Mouse (Mus musculus) regulatory T cell (primary cell): Measurements from ENCODE around the gene Rragc.

ENCODE experiments used
- in situ Hi-C: fragments of 300-600 bp; cut with MboI, MseI; formaldehyde crosslinking; loops from one replicate; pipeline ENCODE4 v1.15.1; 2025; ENCODE audit warnings: high pct_unique_total_duplicates

The Rragc gene

GRCm38 (mm10) chr4:123948901-123949300 lies 31.7 kb downstream of the Rragc start:
- in situ Hi-C loops: loop anchor here (10.0 kb wide), 1 partner anchor 726 kb away; no protein-coding TSS in a partner anchor

- in situ Hi-C loops: loop anchor here (10.0 kb wide), 2 partner anchors 695 to 725 kb away; no protein-coding TSS in a partner anchor
Observed at GRCm38 (mm10) chr4:123949649-123950048, 32.4 kb downstream of the Rragc start.

DNA sequence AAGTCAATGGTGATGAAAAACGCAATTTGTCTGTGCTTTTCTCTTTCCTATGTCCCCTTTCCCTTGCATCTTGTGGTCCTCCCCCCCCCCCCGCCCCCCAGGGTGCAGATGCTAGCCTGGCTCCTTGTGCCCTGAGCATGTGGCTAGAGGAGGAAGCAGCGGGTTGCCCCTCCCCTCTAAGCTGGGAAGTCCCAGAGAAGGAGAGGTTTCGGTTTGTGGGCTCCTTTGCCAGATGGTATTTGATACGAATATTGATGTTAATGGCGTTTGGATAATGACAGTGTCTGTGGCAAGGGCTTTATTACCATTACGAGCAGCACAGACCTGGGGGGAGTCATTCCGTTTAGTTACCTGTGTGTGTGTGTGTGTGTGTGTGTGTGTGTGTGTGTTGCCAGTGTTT lies 34.8 kb downstream of the Rragc start:
- in situ Hi-C loops: loop anchor here (10.0 kb wide), 1 partner anchor 693 kb away; no protein-coding TSS in a partner anchor

DNA sequence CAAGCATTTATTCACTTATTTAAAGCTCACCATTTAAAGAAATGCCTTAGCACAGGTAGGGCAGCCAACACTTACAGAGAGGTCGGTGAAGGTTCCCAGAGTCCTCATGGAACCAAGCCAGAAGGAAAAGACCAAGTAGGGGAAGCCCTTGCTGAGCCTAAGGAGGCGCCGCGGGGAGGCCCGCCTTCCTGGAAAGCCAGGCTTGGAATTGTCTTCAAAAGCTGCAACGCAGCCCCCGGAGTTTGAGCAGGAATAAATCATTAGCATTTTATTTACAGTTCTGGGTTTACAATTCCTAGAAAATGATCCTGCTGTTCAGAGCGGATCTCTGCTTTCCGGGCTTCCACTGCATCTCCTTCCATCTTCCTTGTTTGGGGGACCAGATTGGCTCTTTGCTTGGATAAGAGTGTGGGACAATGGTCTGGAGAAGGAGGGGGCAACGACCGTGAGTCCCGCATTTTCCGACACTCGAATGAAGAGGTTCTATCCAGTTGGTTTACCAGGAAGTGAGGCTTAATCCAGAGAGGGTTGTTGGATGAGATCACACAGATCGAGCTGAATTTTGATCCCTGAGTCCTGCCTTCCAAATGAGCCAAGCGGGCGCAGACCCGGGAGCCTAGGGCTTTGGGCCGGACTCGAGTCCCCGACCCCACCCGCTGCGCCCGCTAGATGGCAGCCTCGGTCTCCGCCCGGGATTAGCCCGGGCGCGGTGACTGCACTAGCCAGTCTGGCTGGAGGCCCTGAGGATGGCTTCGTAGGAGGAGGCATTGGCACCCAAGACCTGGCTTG lies 39.7 kb downstream of the Rragc start:
- in situ Hi-C loops: loop anchor here (10.0 kb wide), 1 partner anchor 688 kb away; no protein-coding TSS in a partner anchor

- in situ Hi-C loops: loop anchor here (10.0 kb wide), 1 partner anchor 687 kb away; no protein-coding TSS in a partner anchor
Observed at GRCm38 (mm10) chr4:123957492-123957808, 40.2 kb downstream of the Rragc start.

GRCm38 (mm10) chr4:123957891-123958290 lies 40.6 kb downstream of the Rragc start:
- in situ Hi-C loops: loop anchor here (10.0 kb wide), 1 partner anchor 687 kb away; no protein-coding TSS in a partner anchor

GRCm38 (mm10) chr4:123960955-123961354 lies 43.7 kb downstream of the Rragc start:
- in situ Hi-C loops: no loop called here

GRCm38 (mm10) chr4:123962721-123963120 lies 45.5 kb downstream of the Rragc start:
- in situ Hi-C loops: no loop called here

- in situ Hi-C loops: no loop called here
Observed at GRCm38 (mm10) chr4:123968663-123969321, 51.5 kb downstream of the Rragc start.

- in situ Hi-C loops: no loop called here
Observed at GRCm38 (mm10) chr4:123969458-123969857, 52.2 kb downstream of the Rragc start.

GRCm38 (mm10) chr4:123971059-123971458 lies 53.8 kb downstream of the Rragc start:
- in situ Hi-C loops: no loop called here

DNA sequence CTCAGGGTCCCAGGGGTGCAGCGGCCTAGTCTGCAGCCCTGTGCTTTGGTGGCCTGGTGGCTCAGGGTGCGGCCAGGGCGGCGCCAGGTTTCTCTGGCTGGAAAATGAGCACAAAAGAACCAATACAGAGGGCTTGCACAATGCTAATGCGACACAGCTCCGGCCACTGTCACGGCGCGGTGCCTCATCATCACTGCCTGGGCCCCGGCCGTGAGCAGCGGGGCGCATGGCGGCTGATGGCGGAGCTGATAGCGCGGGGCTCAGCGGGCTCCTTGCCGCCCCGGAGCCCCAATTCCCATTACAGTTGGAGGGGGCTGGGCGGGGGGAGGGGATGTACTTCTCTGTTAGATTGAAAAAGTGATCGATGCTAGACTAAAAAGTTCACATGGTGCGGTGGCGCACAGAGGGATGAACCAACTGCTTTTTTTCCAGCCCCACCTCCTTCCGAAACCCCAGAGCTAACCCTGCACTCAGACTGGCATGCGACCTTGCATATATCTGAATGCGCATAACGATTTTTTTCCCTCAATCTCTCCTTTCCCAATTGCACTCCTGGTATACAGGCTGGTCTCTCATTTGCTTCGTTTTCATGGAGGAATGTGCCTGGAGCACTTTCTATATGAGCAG lies 55.3 kb downstream of the Rragc start:
- in situ Hi-C loops: no loop called here

DNA sequence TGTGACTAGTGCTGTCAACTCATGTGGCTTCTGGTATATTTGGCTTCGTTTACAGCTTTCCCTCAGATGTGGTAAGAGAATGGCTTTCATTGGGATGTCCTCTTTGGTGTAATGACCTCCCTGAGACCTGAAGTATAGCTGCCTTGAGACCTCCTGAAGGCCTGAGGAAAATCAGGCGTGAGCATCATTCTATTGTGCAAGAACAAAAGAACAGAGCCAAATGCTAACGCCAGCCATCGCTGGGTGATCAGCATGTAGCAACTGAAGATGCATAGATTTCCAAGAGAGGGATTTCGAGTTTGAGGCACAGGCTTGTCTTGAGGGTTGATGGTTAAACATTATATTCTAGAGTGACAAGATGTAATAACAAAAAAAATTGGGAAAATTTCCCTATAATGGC lies 64.9 kb downstream of the Rragc start:
- in situ Hi-C loops: no loop called here
